Mouse (Mus musculus) layer of hippocampus, adult 8-10 months (tissue): ENCODE measurements around the gene Eapp. TPM values are rescaled to one million over a fixed set of nuclear protein-coding genes. Genes with fewer than 3 reads are reported as not detected.

Experiments used
- DNase-seq, 2 experiments: peaks; one replicate each; pipeline ENCODE4 v3.0.0; 2022; ENCODE audit warnings: low spot score in 2 of 2
- microRNA-seq, 2 experiments: library from miRNA; unstranded; fragments of <30 nt; microRNA quantifications; one replicate each; pipeline ENCODE4 v1.2.0; 2022
- total RNA-seq, 4 experiments: library from RNA; stranded (reverse); gene quantifications; 2 replicates each; pipeline ENCODE4 v1.2.4; 2022

The Eapp gene
- total RNA-seq, 4 experiments from 2014 or later, result 32.7 to 39.4 (median 36.6) TPM

DNA sequence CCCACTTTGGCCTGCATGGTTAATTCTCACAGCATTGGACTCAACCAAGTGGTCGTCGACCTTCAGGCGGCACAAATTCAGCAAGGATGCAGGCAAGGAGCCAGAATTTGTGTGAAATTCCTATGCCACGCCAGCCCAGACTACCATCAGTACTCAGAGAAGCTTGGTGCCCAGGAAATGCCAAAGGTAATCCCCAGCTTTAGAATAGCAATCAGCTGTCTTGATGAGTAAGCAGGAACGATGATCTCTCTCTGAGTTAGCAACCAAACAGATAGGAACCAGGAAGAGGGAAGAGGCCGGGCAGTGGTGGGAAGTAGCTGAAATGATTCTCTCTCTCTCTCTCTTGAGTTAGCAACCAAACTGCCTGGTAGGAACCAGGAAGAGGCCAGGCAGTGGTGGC, 55.4 kb downstream of the Eapp start:
- DNase-seq, result no peak

DNA sequence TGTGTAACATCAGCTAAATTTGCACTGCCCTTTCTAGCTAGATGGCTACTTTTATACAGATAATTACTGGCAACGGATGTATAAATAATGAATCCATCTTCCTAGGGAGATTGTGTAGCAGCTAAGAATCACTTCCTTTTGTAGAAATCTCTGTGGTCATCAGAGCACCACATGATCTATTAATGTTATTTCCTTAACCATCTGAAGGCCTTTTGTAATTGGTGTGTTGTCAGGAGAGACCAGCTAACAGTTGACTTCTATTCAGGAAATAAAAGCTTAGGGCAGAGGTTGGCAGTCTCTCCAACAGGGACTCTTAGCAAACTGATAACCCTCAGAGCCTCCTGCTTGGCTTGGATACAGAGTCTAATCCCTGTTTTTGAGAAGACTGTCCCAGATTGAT, 58.7 kb downstream of the Eapp start:
- no peak for DNase-seq

DNA sequence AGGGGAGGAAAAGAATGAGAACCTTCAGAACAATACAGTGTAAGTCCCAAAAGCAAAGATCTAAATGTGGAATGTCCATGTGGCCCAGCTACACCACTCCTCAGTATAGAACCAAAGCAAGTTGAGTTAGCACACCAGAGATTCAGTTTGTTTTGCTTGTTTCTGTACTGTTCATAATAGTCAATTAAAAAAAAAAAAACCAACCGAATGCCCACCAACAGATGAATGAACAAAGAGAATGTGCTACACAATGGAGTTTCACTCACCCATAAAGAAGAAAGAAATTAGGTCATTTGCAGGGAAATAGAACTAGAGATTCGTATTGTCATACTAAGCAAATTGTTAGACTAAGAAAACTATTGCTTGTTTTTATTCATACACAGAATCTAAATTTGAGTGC, 63.6 kb downstream of the Eapp start:
- DNase-seq, result no peak

DNA sequence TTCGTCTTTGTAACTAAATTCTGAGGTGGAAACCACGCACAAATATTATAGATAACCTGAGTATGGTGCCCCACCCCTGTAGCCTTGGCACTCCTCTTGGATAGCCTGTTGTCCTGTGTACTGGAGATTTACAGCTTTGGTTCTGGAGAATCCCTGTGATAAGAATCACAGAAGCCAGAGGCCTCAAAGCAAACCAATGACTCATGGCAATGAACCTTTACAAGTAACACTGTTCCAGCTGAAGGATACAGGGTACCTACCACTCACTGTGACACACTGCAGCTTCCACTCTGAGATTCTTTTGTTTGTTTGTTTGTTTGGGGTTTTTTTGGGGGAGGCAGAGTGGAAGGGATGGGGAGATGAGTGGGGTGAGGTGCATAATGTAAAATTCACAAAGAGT, 73.8 kb downstream of the Eapp start:
- no peak for DNase-seq

Small RNA genes within 50 kb of the gene (microRNA-seq; reads per million reads assigned to microRNA genes)
- gene Mir1892, result 0 reads per million in 2 experiments

Other genes starting within 250 kb of the Eapp start
- 10 to 100 TPM; 26.2 to 28.0 (median 26.7) TPM for gene Sptssa, start 39.3 kb downstream of the Eapp start, total RNA-seq
- 10 to 100 TPM; 41.7 to 53.5 (median 47.1) TPM for gene Snx6, start 99.8 kb upstream of the Eapp start, total RNA-seq
- gene Cfl2, start 167.0 kb upstream of the Eapp start, total RNA-seq, result 100 to 1,000 TPM in 2 of 4 experiments, 10 to 100 TPM in 2; 94.4 to 106 (median 99.6) TPM